Mouse (Mus musculus): ENCODE measurements around the gene Gm13102. TPM values are rescaled to one million over a fixed set of nuclear protein-coding genes. Genes with fewer than 3 reads are reported as not detected.
"Not testable (repeated sequence)": the region's sequence is repeated elsewhere in the genome, so short reads cannot be mapped to it uniquely, and the experiment has no call there.

The Gm13102 gene
- not detected in 2 replicates for polyA plus RNA-seq (2012; rRNA removed)

DNA sequence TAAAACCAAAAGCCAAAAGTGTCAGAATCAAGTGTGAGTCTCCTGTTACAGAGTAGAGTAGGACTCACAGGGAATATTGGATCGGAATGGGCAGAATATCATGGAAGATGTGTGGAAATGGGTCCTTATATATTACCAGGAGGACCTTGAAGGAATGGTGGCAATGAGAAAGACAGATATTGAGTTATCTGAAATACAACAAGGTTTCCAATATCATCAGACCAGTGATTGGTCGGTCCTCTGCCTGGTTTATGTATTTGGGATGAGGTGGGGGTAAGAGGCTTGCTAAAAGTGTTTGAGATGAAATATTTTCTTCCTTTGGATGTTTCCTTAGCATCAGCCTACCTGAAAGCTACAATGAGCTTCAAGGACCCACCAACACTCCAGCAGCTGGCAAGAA lies at the start of gene Gm13102:
Gene Gm13102, plus strand, starts transcription at position 301 of the 400 bp plus-strand sequence.
- H3K36me3 ChIP-seq (ENCODE audit: control insufficient read depth, insufficient read depth, low read length); H3K4me1 ChIP-seq (replicated peaks; ENCODE audit: control insufficient read depth, insufficient read depth, low read length); H3K4me3 ChIP-seq (ENCODE audit: control insufficient read depth, insufficient read depth, low read length); H3K27ac ChIP-seq (ENCODE audit: control insufficient read depth, insufficient read depth, low read length); H3K27me3 ChIP-seq (ENCODE audit: control insufficient read depth, insufficient read depth, low read length); DNase-seq: not testable (repeated sequence)
- WGBS, result 75% methylated on average over 1 of the region's 2 CpGs

DNA sequence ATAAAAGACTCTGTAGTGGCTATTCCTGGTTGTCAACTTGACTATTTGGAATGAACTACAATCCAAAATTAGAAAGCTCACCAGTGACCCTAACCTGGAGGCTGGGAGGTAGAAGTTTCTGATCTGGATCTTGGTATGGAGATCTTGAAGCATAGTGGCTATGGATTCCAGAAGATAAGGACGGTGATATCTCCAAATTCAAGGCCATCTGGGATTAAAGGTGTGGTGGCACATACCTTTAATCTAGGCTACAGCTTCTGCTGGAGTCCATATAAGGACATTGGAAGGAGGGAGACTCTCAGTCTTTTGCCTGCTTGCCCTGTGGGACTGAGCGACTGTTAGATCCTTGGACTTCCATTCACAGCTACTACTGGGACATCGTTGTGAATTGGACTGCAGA lies 47.4 kb upstream of the Gm13102 start, which contains the start of gene Pramel4:
Gene Pramel4, plus strand, starts transcription at position 301 of the 400 bp plus-strand sequence.
- not testable (repeated sequence) for H3K36me3 ChIP-seq (ENCODE audit: control insufficient read depth, insufficient read depth, low read length); H3K27ac ChIP-seq (ENCODE audit: control insufficient read depth, insufficient read depth, low read length); DNase-seq; H3K4me3 ChIP-seq (ENCODE audit: control insufficient read depth, insufficient read depth, low read length); H3K27me3 ChIP-seq (ENCODE audit: control insufficient read depth, insufficient read depth, low read length); H3K4me1 ChIP-seq (replicated peaks; ENCODE audit: control insufficient read depth, insufficient read depth, low read length)
- 92% methylated on average over 3 of the region's 3 CpGs for WGBS

Other genes with a start within 250 kb of the Gm13102 start
- not detected in 2 replicates for gene Pramef6, start 206.1 kb upstream of the Gm13102 start, polyA plus RNA-seq (2012; rRNA removed)
- gene Pramef25, start 155.5 kb upstream of the Gm13102 start, polyA plus RNA-seq (2012; rRNA removed), result not detected in 2 replicates
- not detected in 2 replicates for gene Gm13101, start 139.5 kb upstream of the Gm13102 start, polyA plus RNA-seq (2012; rRNA removed)
- not detected in 2 replicates for gene Pramef17, start 112.1 kb upstream of the Gm13102 start, polyA plus RNA-seq (2012; rRNA removed)
- not detected in 2 replicates for gene Pramel4, start 47.3 kb upstream of the Gm13102 start, polyA plus RNA-seq (2012; rRNA removed)
- not detected in 2 replicates for gene Oog3, start 56.2 kb downstream of the Gm13102 start, polyA plus RNA-seq (2012; rRNA removed)
- not detected in 2 replicates for gene Oog2, start 84.2 kb downstream of the Gm13102 start, polyA plus RNA-seq (2012; rRNA removed)
- gene C87977, start 106.8 kb downstream of the Gm13102 start, polyA plus RNA-seq (2012; rRNA removed), result not detected in 2 replicates
- gene Pramel5, start 174.0 kb downstream of the Gm13102 start, polyA plus RNA-seq (2012; rRNA removed), result not detected in 2 replicates
- not detected in 2 replicates for gene Gm13128, start 223.8 kb downstream of the Gm13102 start, polyA plus RNA-seq (2012; rRNA removed)

All from thymus, adult 2 months (tissue).